Mouse (Mus musculus): ENCODE measurements around the gene Lhfpl4. TPM values are rescaled to one million over a fixed set of nuclear protein-coding genes. Genes with fewer than 3 reads are reported as not detected.

The Lhfpl4 gene
- polyA plus RNA-seq, 1 experiment from 2014 or later, result 13.8 TPM

- no peak for DNase-seq (ENCODE audit: low spot score)
- Histone ChIP-seq H3K27ac (replicated peaks) (no peak overlapping the region), H3K4me1 (peaks cover 9% of the 10 kb centered on the region), H3K36me3 (peaks cover 20% of the 10 kb centered on the region), H3K27me3 (ENCODE audit: low read depth, poor library complexity, severe bottlenecking) (no peaks in the 10 kb centered on the region), H3K9me3 (replicated peaks) (no peaks in the 10 kb centered on the region), H3K4me3 (no peak overlapping the region)
- WGBS, result 84% methylated on average over 9 of the region's 9 CpGs
Measured at GRCm38 (mm10) chr6:113184163-113184562, 11.0 kb downstream of the Lhfpl4 start.

GRCm38 (mm10) chr6:113179195-113179733 is 15.9 kb downstream of the Lhfpl4 start:
- 44% methylated on average over 4 of the region's 4 CpGs for WGBS
- Histone ChIP-seq H3K9me3 (replicated peaks) (no peaks in the 10 kb centered on the region; the same call in 1 of the 2 replicates), H3K4me3 (0 out of 2 replicates have a peak overlapping the region, but pooled peaks have one; percentile 9), H3K27ac (replicated peaks) (peak overlapping the region; percentile 4; the same call in 1 of the 2 replicates), H3K4me1 (peaks cover 24% of the 10 kb centered on the region), H3K27me3 (ENCODE audit: low read depth, poor library complexity, severe bottlenecking) (no peaks in the 10 kb centered on the region), H3K36me3 (peaks cover 34% of the 10 kb centered on the region)
- no peak for DNase-seq (ENCODE audit: low spot score)

- 20% methylated on average over 14 of the region's 14 CpGs for WGBS
- Histone ChIP-seq H3K36me3 (peaks cover 37% of the 10 kb centered on the region), H3K27me3 (ENCODE audit: low read depth, poor library complexity, severe bottlenecking) (no peaks in the 10 kb centered on the region), H3K4me1 (peaks cover 24% of the 10 kb centered on the region), H3K9me3 (replicated peaks) (no peaks in the 10 kb centered on the region; the same call in 1 of the 2 replicates), H3K4me3 (0 out of 2 replicates have a peak overlapping the region, but pooled peaks have one; percentile 9), H3K27ac (replicated peaks) (no peak overlapping the region; the same call in 1 of the 2 replicates)
- DNase-seq (ENCODE audit: low spot score), result peak; percentile 38
Measured at GRCm38 (mm10) chr6:113178286-113179194, 16.6 kb downstream of the Lhfpl4 start.

- H3K9me3 ChIP-seq (replicated peaks), result no peaks in the 10 kb centered on the region; the same call in 1 of the 2 replicates
- peaks cover 24% of the 10 kb centered on the region for H3K4me1 ChIP-seq
- no peak overlapping the region for H3K27ac ChIP-seq (replicated peaks)
- peaks cover 31% of the 10 kb centered on the region for H3K36me3 ChIP-seq
- DNase-seq (ENCODE audit: low spot score), result no peak
- H3K4me3 ChIP-seq, result no peak overlapping the region
- no peaks in the 10 kb centered on the region for H3K27me3 ChIP-seq (ENCODE audit: low read depth, poor library complexity, severe bottlenecking)
- WGBS, result 87% methylated on average over 8 of the region's 8 CpGs
Measured at GRCm38 (mm10) chr6:113176613-113177012, 18.6 kb downstream of the Lhfpl4 start.

GRCm38 (mm10) chr6:113175469-113175868 is 19.7 kb downstream of the Lhfpl4 start:
- WGBS, result 93% methylated on average over 3 of the region's 3 CpGs
- Histone ChIP-seq H3K27ac (replicated peaks) (no peak overlapping the region), H3K9me3 (replicated peaks) (no peaks in the 10 kb centered on the region; the same call in 1 of the 2 replicates), H3K27me3 (ENCODE audit: low read depth, poor library complexity, severe bottlenecking) (no peaks in the 10 kb centered on the region), H3K36me3 (peaks cover 38% of the 10 kb centered on the region), H3K4me3 (no peak overlapping the region), H3K4me1 (peaks cover 24% of the 10 kb centered on the region)
- DNase-seq (ENCODE audit: low spot score), result no peak

- no peaks in the 10 kb centered on the region for H3K27me3 ChIP-seq (ENCODE audit: low read depth, poor library complexity, severe bottlenecking)
- H3K9me3 ChIP-seq (replicated peaks), result no peaks in the 10 kb centered on the region; the same call in 1 of the 2 replicates
- no peak overlapping the region for H3K4me3 ChIP-seq
- H3K27ac ChIP-seq (replicated peaks), result no peak overlapping the region
- 0 out of 2 replicates have a peak, but pooled peaks cover 4% of the 10 kb centered on the region for H3K4me1 ChIP-seq
- 41% methylated on average over 1 of the region's 1 CpGs for WGBS
- peaks cover 35% of the 10 kb centered on the region for H3K36me3 ChIP-seq
- DNase-seq (ENCODE audit: low spot score), result peak; percentile 65
Measured at GRCm38 (mm10) chr6:113172568-113172967, 22.6 kb downstream of the Lhfpl4 start.

- no peaks in the 10 kb centered on the region; the same call in 1 of the 2 replicates for H3K9me3 ChIP-seq (replicated peaks)
- no peak for DNase-seq (ENCODE audit: low spot score)
- 0 out of 2 replicates have a peak, but pooled peaks cover 4% of the 10 kb centered on the region for H3K4me1 ChIP-seq
- no peak overlapping the region for H3K27ac ChIP-seq (replicated peaks)
- no peak overlapping the region for H3K4me3 ChIP-seq
- peaks cover 33% of the 10 kb centered on the region for H3K36me3 ChIP-seq
- H3K27me3 ChIP-seq (ENCODE audit: low read depth, poor library complexity, severe bottlenecking), result no peaks in the 10 kb centered on the region
Measured at GRCm38 (mm10) chr6:113172011-113172410, 23.2 kb downstream of the Lhfpl4 start.

- Histone ChIP-seq H3K36me3 (peaks cover 21% of the 10 kb centered on the region), H3K4me3 (no peak overlapping the region), H3K9me3 (replicated peaks) (no peaks in the 10 kb centered on the region), H3K27ac (replicated peaks) (no peak overlapping the region), H3K27me3 (ENCODE audit: low read depth, poor library complexity, severe bottlenecking) (no peaks in the 10 kb centered on the region), H3K4me1 (no peaks in the 10 kb centered on the region)
- no peak for DNase-seq (ENCODE audit: low spot score)
- whole genome bisulfite sequencing, result 95% methylated on average over 8 of the region's 8 CpGs
Measured at GRCm38 (mm10) chr6:113170651-113171050, 24.5 kb downstream of the Lhfpl4 start.

GRCm38 (mm10) chr6:113169852-113170251 is 25.3 kb downstream of the Lhfpl4 start:
- 86% methylated on average over 3 of the region's 3 CpGs for WGBS

GRCm38 (mm10) chr6:113168316-113168975 is 26.7 kb downstream of the Lhfpl4 start:
- Histone ChIP-seq H3K4me3 (no peak overlapping the region), H3K9me3 (replicated peaks) (no peaks in the 10 kb centered on the region), H3K36me3 (peaks cover 7% of the 10 kb centered on the region; the same call in 1 of the 2 replicates), H3K4me1 (no peaks in the 10 kb centered on the region), H3K27ac (replicated peaks) (no peak overlapping the region), H3K27me3 (ENCODE audit: low read depth, poor library complexity, severe bottlenecking) (no peaks in the 10 kb centered on the region)
- WGBS, result 89% methylated on average over 7 of the region's 7 CpGs
- no peak for DNase-seq (ENCODE audit: low spot score)

More at GRCm38 (mm10) chr6:113169852-113170251, 25.3 kb downstream of the Lhfpl4 start:
- no peaks in the 10 kb centered on the region for H3K9me3 ChIP-seq (replicated peaks)
- no peaks in the 10 kb centered on the region for H3K27me3 ChIP-seq (ENCODE audit: low read depth, poor library complexity, severe bottlenecking)
- no peak for DNase-seq (ENCODE audit: low spot score)
- H3K27ac ChIP-seq (replicated peaks), result no peak overlapping the region
- no peak overlapping the region for H3K4me3 ChIP-seq
- H3K4me1 ChIP-seq, result no peaks in the 10 kb centered on the region
- peaks cover 14% of the 10 kb centered on the region for H3K36me3 ChIP-seq

GRCm38 (mm10) chr6:113166661-113167251 is 28.4 kb downstream of the Lhfpl4 start:
- H3K4me1 ChIP-seq, result no peaks in the 10 kb centered on the region
- H3K27ac ChIP-seq (replicated peaks), result no peak overlapping the region
- peaks cover 15% of the 10 kb centered on the region for H3K36me3 ChIP-seq
- WGBS, result 85% methylated on average over 17 of the region's 17 CpGs
- no peaks in the 10 kb centered on the region for H3K27me3 ChIP-seq (ENCODE audit: low read depth, poor library complexity, severe bottlenecking)
- no peak overlapping the region for H3K4me3 ChIP-seq
- no peaks in the 10 kb centered on the region; the same call in 1 of the 2 replicates for H3K9me3 ChIP-seq (replicated peaks)
- no peak for DNase-seq (ENCODE audit: low spot score)

- peaks cover 35% of the 10 kb centered on the region for H3K36me3 ChIP-seq
- no peaks in the 10 kb centered on the region; the same call in 1 of the 2 replicates for H3K9me3 ChIP-seq (replicated peaks)
Measured at GRCm38 (mm10) chr6:113163513-113163912, 31.7 kb downstream of the Lhfpl4 start.

More at GRCm38 (mm10) chr6:113163513-113163912, 31.7 kb downstream of the Lhfpl4 start:
- DNase-seq (ENCODE audit: low spot score), result no peak
- Histone ChIP-seq H3K27me3 (ENCODE audit: low read depth, poor library complexity, severe bottlenecking) (no peaks in the 10 kb centered on the region), H3K27ac (replicated peaks) (no peak overlapping the region), H3K4me1 (no peaks in the 10 kb centered on the region), H3K4me3 (no peak overlapping the region)
